Mouse (Mus musculus) cerebellum, postnatal 10 days (tissue): ENCODE measurements around the gene Kctd14.
"Not testable (repeated sequence)": the region's sequence is repeated elsewhere in the genome, so short reads cannot be mapped to it uniquely, and the experiment has no call there.

Experiments used
- DNase-seq, 2 experiments: peaks; one replicate each; pipeline ENCODE4 v3.0.0; 2021; ENCODE audit warnings: mixed read lengths in 2 of 2

Gene Kctd14

GRCm38 (mm10) chr7:97451023-97451422, at the start of gene Kctd14:
Gene Kctd14, plus strand, starts transcription at chr7:97451323.
- DNase-seq, result not testable (repeated sequence)

GRCm38 (mm10) chr7:97407145-97407544, 44.0 kb upstream of the Kctd14 start:
- DNase-seq, result no peak

GRCm38 (mm10) chr7:97411106-97411505, 40.0 kb upstream of the Kctd14 start:
- DNase-seq, result no peak

GRCm38 (mm10) chr7:97411575-97411974, 39.5 kb upstream of the Kctd14 start:
- DNase-seq, result no peak

- no peak for DNase-seq
These were observed 37.1 kb upstream of the Kctd14 start for GRCm38 (mm10) chr7:97413981-97414380.

GRCm38 (mm10) chr7:97414426-97414825, 36.7 kb upstream of the Kctd14 start:
- DNase-seq, result no peak

- DNase-seq, result peak; percentile 64 to 66
These were observed 36.0 kb upstream of the Kctd14 start for GRCm38 (mm10) chr7:97414915-97415687.

- peak in 1 of 2 experiments; percentile 21 for DNase-seq
These were observed 34.6 kb upstream of the Kctd14 start for GRCm38 (mm10) chr7:97416473-97416872.

GRCm38 (mm10) chr7:97416906-97417777, 34.0 kb upstream of the Kctd14 start, which contains the start of gene Thrsp:
Gene Thrsp, minus strand, starts transcription at chr7:97417730.
- DNase-seq, result peak; percentile 95 to 97

GRCm38 (mm10) chr7:97418717-97419116, 32.4 kb upstream of the Kctd14 start:
- peak; percentile 38 to 43 for DNase-seq

- no peak for DNase-seq
These were observed 32.0 kb upstream of the Kctd14 start for GRCm38 (mm10) chr7:97419163-97419562.

GRCm38 (mm10) chr7:97420406-97420805, 30.7 kb upstream of the Kctd14 start:
- peak; percentile 42 to 47 for DNase-seq

- DNase-seq, result peak; percentile 85 to 91
These were observed 30.0 kb upstream of the Kctd14 start for GRCm38 (mm10) chr7:97420958-97421651.

- DNase-seq, result no peak
These were observed 27.4 kb upstream of the Kctd14 start for GRCm38 (mm10) chr7:97423754-97424153.

- DNase-seq, result peak; percentile 97 to 99
These were observed 26.4 kb upstream of the Kctd14 start for GRCm38 (mm10) chr7:97424621-97425245.

- peak; percentile 36 to 42 for DNase-seq
These were observed 24.6 kb upstream of the Kctd14 start for GRCm38 (mm10) chr7:97426566-97426965.

- peak; percentile 53 to 58 for DNase-seq
These were observed 23.8 kb upstream of the Kctd14 start for GRCm38 (mm10) chr7:97427296-97427695.

- peak; percentile 89 to 93 for DNase-seq
These were observed 23.2 kb upstream of the Kctd14 start for GRCm38 (mm10) chr7:97427778-97428420.

GRCm38 (mm10) chr7:97429705-97430104, 21.4 kb upstream of the Kctd14 start:
- DNase-seq, result peak; percentile 70 to 76

GRCm38 (mm10) chr7:97433517-97433916, 17.6 kb upstream of the Kctd14 start:
- DNase-seq, result not testable (repeated sequence)

- no peak for DNase-seq
These were observed 16.6 kb upstream of the Kctd14 start for GRCm38 (mm10) chr7:97434517-97434916.

- DNase-seq, result no peak
These were observed 12.1 kb upstream of the Kctd14 start for GRCm38 (mm10) chr7:97438986-97439385.
